Mouse (Mus musculus) kidney, adult 9 months (tissue): ENCODE measurements around the gene Psmb2.
A peak's percentile ranks its signal among the peaks of the same experiment; 100 is the strongest.

ENCODE experiments used
- DNase-seq: peaks from one replicate; pipeline ENCODE4 v3.0.0; 2022

Gene Psmb2

DNA sequence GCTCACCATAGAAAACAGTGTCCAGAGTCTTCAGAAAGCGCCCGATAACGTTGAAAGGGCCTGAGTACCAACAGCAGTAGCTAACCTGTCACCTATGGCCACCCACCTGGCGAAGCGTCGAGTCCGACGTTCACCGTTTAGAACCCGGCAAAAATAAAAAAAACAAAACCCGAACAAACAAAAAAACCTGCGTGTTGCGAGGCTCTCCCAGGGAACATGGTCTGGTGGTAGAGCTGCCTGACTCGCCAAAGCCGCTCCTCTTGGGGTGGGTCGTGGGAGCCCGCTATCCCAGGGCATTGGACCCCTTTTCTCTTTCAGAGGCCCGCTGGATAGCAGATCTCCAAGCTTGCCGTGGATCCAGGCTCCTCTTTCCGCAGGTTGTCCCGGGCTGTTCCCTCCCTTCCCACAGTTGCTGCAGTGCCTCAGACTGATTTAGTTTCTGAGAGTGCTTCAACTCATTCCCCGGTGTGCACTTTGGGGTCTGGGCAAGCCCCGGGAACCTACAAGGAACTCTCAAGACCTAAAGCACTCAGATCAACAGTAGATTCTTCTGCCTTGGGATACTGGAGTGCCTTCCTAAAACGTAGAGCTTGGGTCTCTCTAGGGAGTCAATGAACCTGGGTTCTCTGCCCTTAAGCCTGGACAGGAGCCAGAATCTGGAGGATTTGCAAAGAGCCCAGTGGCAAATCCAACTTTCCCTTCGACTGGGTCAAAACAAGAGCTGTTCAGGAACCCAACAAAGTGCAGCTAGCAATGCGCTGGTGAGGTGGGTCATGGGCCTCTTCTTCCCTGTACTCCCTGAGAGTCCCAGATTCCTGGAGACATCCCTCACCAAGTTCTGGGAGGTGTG lies 55.3 kb downstream of the Psmb2 start:
- DNase-seq, result peak; percentile 28

DNA sequence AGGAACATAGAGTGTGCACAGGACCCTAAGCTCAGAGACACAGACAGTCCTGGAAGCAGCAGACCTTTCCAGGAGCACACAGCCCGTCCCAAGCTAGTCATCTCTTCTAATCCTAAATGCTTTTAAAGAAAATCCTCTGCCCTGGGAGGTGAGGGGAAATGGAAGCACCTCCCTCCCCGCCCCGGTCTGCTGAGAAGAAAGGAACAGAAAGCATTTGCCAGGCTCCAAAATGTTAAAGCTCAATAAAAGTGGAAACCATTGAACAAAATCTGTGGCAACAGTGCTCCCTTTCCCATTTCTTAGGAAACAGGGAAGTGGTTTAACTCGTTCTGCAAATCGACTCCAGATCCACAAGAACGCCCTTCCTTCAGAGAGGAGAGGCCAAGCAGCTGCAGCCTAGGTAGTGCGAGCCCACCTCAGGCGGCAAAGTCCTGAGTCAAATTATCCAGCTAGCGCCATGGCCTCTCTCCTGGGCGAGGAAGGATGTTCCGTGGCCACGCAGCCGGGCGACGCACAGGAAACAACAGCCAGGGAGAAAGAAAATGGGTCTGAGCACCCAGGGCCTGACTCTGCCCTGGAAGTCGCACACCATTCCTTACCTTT lies 56.7 kb downstream of the Psmb2 start:
- DNase-seq, result no peak

DNA sequence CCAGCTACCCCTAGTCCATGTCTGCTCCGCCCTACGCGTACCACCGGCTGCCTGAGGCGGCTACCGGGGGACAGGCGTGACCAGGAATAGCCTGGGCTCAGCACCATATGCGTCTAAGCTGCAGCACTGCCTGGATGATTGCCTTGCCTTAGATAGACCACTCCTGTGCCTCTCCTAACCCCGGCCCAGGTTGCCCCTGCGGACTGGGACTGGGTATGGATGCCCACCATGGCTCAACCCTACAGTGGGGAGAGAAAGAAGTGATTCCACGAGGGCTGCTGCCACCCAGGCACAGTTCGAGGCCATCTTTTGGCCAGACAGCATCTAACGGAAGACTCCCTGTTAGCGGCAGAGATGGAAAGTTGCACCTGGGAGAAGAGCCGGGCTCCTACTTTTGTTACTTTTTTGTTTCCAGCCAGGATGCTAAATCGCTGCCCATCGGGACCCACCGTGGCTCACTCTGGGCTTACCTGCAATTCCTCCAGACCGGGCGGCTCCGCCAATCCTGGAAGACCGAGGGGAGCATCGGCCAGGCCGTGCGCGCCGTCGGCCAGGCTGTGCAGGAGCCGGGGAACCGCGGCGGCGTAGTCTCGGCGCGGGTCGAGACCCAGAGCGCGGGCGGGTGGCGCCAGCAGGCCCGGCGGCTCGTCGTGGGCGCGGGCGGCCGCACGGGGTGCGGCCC lies 57.4 kb downstream of the Psmb2 start:
- DNase-seq, result no peak

- DNase-seq, result no peak
These were observed 58.1 kb downstream of the Psmb2 start for GRCm38 (mm10) chr4:126735382-126736000.

DNA sequence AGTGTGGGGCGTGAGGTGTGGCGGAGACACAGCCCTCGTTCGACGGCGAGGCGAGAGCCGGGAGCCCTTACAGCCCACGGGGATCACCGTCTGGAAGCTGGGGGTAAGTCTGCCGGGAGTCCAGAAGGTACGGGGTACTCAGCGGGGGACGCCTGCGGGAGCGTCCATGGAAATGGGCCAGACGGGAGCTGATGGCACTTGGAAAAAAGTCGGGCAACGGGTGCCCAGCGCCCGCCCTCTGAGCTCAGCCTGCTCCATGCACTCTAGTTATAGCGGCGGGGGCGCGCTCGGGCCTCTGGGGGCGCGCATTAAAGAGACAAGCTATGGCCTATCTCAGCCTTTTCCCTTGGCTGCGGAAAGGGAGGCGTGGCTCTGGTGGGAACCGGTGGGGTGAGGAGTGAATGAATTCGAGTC lies 58.6 kb downstream of the Psmb2 start, which contains the start of gene Tfap2e:
TSS of gene Tfap2e (minus strand) at position 240 of the 414 bp plus-strand sequence.
- no peak for DNase-seq

- no peak for DNase-seq
These were observed 62.7 kb downstream of the Psmb2 start for GRCm38 (mm10) chr4:126739966-126740676.

DNA sequence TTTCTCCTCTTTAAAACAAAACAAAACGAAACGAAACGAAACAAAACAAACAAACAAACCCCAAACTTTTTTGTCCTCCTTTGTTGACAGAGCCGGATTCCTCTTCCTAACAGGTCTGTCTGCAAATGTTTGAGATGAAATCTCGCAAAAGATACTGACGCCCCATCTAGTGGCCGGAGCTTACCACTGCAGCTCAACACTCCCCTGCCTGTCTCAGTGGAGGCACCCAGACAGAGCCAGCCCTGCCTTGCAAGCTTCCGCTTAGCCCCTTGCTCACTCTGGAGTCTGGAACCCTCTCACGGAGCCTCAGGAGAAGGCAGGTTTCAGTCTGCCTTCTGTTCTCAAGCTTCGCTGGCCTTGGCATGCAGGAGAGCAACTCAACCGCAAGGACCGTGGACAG lies 64.0 kb downstream of the Psmb2 start:
- peak; percentile 83 for DNase-seq

GRCm38 (mm10) chr4:126742976-126743375 lies 65.5 kb downstream of the Psmb2 start:
- DNase-seq, result no peak

- no peak for DNase-seq
These were observed 66.3 kb downstream of the Psmb2 start for GRCm38 (mm10) chr4:126743713-126744112.

DNA sequence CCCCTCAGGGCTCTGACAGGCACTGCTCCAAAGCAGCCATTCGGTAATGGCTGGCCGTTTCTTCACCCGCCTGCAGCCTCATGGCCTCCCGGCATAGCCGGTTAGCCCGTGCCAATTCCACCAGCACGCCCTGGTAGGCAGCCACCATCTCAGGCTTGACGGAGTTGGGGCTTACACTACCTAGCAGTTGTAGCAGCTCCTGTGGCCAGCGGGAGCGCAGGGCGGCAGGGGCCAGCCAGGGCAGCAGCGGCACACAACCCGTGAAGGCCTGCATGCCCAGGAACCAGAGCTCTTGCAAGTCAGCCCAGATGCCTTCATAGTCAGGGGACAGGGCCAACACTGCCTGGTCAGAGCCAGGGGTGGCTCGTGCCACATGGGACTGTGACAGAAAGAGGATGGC lies 67.4 kb downstream of the Psmb2 start:
- no peak for DNase-seq

- DNase-seq, result peak; percentile 55
These were observed 68.2 kb downstream of the Psmb2 start for GRCm38 (mm10) chr4:126745506-126746193.

- DNase-seq, result no peak
These were observed 68.9 kb downstream of the Psmb2 start for GRCm38 (mm10) chr4:126746194-126746840.

DNA sequence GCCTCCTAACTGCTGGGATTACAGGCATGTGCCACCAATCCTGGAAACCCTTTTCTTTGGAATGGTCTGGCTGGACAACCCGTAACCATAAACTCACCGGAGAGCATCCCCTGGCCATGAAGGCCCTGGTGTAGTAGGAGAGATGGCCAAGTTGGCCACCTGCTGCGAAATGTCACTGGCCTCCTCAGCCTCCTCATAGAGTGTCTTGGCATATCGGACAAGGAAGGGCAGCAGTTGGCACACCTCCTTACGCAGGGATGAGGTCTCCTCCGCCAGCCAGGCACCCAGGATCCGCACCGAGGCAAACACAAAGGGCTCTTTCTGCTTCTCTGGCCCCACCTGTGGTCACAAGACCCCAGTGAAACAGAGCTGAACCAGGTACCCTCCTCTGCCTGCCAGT lies 71.0 kb downstream of the Psmb2 start:
- no peak for DNase-seq

GRCm38 (mm10) chr4:126749553-126749952 lies 72.1 kb downstream of the Psmb2 start:
- no peak for DNase-seq

DNA sequence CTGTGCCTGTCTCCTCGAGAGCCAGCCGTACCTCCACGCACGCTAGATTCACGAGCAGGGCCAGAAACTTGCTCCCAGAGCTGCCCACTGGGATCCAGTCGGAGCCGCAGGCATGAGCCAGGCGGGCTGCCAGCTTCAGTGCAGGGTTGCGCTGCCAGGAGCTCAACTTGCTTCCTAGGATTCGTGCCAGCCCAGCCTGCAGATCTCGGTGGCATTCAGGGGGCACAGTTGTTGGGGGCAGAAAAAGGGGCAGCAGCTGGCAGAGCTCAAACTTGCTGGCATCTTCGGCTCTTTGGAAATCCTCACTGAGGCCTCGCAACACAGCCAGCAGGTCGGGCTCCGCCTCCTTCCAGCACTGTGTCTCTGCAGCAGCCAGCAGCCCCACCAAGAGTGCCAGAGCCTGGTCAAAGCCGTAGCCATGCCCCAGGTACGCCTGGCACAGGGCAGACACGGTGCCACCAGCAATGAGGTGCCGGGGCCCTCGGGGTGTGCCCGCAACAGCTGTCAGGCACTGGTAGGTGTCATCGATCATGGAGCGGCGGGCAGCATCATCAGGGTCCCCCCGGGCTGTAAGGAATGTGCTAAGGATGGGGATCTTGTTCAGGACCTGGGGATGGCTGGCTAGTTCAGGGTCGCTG lies 72.7 kb downstream of the Psmb2 start:
- DNase-seq, result no peak

DNA sequence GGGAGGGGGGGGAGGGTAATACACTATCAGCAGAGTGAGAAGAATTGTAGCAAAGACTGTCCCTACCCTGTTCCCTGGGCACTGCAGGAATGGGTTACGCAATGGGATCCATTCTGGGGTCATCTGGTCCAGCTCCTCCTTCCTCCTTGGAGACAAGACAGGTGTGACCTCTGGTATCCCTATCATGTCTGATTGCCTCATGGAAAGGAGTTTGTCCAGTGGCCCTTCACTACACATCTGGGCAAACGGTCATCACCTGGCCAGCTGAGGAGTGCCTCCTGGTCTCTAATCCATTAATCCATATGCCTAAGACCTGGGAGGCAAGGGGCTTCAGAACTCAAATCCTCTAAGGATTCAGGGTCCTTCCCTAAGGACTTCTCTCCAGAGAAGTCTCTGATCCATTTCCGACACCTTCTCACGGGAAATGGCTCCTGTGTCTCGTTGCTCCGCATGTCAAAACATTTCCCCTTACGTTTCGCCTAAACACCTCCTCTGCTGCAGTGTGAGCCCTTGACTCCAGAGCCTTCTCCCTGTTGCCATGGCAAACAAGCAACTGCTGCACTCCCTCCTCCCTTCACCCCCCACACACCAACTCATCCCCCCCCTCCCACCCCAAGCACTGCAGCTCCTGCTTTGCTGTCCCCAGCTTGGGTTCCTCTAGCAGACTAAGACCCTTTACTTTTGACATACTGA lies 73.6 kb downstream of the Psmb2 start:
- no peak for DNase-seq

GRCm38 (mm10) chr4:126751556-126752023 lies 74.2 kb downstream of the Psmb2 start:
- DNase-seq, result no peak

- no peak for DNase-seq
These were observed 74.7 kb downstream of the Psmb2 start for GRCm38 (mm10) chr4:126752024-126752607.

DNA sequence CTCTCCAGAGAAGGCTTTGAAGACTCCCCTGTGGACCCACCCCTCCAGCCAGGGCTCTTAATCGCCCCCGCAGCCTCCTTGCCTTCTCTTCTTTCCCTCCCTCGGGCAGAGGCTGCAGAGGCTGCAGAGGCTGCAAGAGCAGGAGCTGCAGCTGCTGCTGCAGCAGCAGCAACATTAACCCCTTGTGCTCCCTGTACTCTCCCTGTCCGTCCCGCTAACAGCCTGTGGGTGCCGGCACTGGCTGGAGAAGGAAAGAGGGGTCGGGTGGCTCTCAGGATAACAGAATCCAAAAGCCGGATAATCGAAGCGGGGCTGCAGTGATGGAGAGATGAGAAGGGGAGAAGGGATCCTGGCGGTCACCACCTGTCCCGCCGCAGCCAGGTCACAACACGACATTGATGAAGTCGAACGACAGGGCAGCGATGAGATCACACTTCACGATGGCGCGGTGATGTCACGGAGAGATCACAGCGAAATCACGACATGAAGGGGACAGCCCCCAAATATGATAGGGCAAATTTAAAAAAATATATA lies 75.2 kb downstream of the Psmb2 start:
- DNase-seq, result no peak
